Mouse (Mus musculus): ENCODE measurements at regions not wholly inside any gene's neighbourhood (a gene's known extent, or its start where the extent isn't known, plus 50 kb on each side); places are given as distances from the start of the nearest gene placed in this dataset.

- no peak for DNase-seq (ENCODE audit: low spot score in 2 of 2)
Measured at GRCm38 (mm10) chr6:51044873-51045272, 387.6 kb upstream of the Nfe2l3 start.

GRCm38 (mm10) chr6:51052451-51052921 lies 380.0 kb upstream of the Nfe2l3 start:
- no peak for DNase-seq (ENCODE audit: low spot score in 2 of 2)

- DNase-seq (ENCODE audit: low spot score in 2 of 2) = no peak
Measured at GRCm38 (mm10) chr6:51057229-51057628, 375.2 kb upstream of the Nfe2l3 start.

GRCm38 (mm10) chr6:51059923-51060847 lies 372.3 kb upstream of the Nfe2l3 start:
- DNase-seq (ENCODE audit: low spot score in 2 of 2) = peak; percentile 53 to 76

DNA sequence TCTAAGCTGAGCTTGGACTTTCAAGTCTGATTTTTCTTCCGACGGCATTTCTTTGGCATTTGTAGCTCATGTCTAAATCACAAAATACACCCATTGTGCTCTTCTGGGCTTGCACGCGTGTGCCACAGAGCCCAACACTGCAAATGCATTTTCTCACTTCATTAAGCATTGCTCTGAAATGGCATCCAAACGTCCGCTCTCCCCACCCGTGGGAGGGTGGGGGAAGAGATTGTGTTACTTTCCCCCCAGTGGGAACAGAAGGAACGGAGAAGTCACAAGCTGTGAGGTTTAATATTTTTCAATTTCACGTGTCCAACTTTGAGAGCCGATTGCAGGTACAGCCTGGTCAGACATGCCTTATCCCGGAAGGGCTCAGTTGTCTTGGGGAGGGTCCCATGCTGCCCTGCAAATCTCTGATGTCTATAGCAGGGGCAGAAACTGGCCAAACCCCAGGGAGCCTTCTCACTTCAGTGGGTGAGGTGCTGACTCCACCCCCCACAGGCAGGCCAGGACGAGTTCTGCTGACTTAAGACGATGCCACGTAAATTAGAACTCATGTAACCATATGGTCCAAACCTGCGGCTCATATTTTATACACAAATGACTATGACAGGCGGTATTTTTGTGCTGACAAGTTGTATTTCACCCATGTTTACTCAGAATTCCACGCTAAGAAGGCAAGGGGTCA lies 371.5 kb upstream of the Nfe2l3 start:
- DNase-seq (ENCODE audit: low spot score in 2 of 2) = peak; percentile 1 to 30

DNA sequence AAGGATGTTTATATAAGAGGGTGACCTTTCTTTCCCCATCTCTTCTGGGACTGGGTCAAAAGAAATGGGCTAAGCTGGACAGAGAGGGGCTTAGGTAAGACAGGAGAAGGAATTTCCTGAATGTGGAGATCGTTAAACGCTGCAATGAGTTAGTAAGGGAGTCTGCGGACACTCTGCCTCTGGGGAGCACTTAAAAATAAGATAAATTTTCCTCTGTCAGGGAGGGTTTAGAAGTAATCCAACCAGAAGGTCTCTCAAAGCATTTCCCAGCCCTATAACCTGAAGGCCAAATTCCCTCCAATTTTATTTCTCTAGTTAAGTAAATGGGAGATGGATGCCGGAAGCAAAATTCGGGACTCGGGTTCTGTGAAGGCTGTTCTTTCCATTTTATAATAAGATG lies 367.3 kb upstream of the Nfe2l3 start:
- no peak for DNase-seq (ENCODE audit: low spot score in 2 of 2)

- no peak for DNase-seq (ENCODE audit: low spot score in 2 of 2)
Measured at GRCm38 (mm10) chr6:51067332-51067731, 365.1 kb upstream of the Nfe2l3 start.

DNA sequence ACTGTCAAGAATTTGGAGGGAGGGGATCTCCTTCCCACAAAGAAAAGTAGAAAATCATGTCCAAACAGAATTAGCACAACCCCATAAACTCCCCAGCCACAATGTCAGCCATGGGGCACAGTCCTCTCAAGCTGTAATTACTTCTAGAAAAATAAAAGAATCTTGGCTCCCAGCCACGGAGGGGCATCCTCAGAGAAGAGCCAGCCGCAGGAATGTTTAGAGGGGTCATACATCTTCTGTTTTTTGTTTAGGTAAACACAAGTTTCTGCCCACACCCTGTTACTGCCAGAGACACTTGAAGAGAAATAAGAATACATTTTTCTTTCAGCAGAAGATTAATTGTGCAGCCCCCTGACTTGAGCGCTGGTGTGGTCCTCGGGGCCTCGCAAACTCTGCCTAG lies 362.5 kb upstream of the Nfe2l3 start:
- DNase-seq (ENCODE audit: low spot score in 2 of 2) = no peak

GRCm38 (mm10) chr6:51071243-51071642 lies 361.2 kb upstream of the Nfe2l3 start:
- no peak for DNase-seq (ENCODE audit: low spot score in 2 of 2)

DNA sequence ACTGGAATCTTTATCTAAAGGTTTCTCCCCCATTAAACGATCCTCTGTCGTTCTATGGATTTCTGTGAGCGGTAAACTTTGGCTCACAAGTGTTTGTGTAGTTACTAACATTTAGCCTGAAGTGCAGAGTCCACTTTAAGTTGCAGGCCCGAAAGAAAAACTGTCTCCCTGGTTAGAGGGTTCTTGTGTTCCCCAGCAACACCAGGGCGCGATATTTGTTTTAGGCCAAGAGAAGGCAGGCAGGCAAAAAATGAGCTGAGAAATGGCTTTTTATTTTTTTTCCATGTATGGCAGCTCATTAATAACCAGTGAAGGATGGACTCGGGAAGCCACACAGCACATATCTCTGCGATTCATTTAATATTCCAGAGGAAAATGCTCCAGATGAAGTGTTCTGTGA lies 357.4 kb upstream of the Nfe2l3 start:
- DNase-seq (ENCODE audit: low spot score in 2 of 2) = no peak

DNA sequence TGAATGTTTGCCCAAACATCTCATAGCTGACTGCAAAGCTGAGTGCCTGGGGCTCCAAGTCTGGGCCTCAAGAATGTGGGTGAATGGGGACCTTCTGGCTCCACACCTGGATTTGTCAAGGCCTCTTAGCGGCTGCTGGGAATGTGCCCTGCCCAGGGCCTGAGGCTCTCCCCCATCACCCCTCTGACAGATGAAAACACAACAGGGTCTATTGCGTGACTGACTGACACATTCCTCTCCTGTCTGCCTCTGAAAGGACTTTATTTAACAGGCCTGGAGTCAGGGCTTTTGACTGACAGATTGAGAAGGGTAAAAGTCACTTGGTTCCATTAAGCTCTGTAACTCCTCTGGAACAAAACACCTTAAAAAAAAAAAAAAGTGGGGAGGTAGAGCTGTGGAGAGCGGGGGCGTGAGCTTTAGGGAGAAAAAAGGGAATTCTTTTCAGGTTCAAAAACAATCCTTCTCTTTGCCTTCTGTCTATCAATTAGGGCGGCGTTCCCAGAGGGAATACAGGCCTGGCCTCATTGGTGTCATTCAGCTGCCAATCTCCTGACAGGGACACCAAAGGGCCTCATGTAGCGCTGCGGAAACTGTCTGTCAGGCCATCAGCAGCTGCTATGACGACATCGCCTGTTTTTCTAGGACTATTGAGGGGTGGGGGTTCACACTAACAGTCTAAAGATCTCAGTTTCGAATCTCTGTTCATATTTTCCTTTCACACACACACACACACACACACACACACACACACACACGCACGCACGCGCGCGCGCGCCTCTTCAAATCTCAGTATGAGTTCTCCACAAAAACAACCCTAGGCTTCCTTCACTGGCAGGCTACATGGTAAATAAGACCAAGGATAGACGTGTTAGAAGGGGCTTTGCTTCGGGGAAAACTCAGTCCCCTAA lies 355.4 kb upstream of the Nfe2l3 start:
- no peak for DNase-seq (ENCODE audit: low spot score in 2 of 2)

GRCm38 (mm10) chr6:51077769-51078096 lies 354.7 kb upstream of the Nfe2l3 start:
- DNase-seq (ENCODE audit: low spot score in 2 of 2) = no peak

- no peak for DNase-seq (ENCODE audit: low spot score in 2 of 2)
Measured at GRCm38 (mm10) chr6:51078353-51078966, 354.0 kb upstream of the Nfe2l3 start.

- DNase-seq (ENCODE audit: low spot score in 2 of 2) = no peak
Measured at GRCm38 (mm10) chr6:51078967-51079355, 353.5 kb upstream of the Nfe2l3 start.

- no peak for DNase-seq (ENCODE audit: low spot score in 2 of 2)
Measured at GRCm38 (mm10) chr6:51081056-51081455, 351.4 kb upstream of the Nfe2l3 start.

DNA sequence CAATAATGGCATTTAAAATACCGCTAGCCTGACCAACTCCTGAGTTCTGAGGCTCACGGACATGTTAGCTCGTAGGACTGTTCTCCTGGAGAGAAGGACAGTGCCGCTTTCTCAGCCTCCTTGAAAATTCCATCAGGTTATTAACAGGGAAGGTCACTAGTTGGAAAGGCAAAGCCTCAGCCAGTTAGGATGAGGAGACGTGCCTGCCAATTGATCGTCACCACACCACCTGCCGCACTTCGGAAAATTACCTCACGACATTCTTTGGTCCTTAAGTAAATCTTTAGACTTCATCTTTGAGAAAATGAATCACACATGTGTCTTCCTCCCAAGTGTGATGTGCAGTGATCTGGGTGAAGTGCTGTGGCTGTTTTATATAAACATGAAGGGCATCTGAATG lies 347.8 kb upstream of the Nfe2l3 start:
- no peak for DNase-seq (ENCODE audit: low spot score in 2 of 2)

DNA sequence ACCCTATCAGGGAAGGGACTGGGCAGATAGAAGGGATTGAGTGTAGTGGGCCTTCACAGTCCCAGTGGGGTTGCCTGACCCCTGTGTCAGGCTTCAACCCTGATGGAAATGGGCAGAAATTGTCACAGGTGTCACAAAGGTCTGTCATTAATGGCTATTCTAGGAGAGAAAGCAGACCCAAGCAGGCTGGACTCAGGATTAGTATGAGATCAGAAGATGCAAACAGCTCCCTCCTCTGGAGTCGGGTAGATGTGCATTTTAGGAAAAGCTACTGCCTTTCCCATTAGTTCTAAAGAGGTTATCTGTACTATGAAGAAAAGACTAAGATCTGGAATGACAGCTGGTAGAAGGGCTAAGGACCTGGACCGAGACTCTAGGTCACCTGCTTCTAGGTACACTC lies 346.9 kb upstream of the Nfe2l3 start:
- no peak for DNase-seq (ENCODE audit: low spot score in 2 of 2)

GRCm38 (mm10) chr6:51086347-51086746 lies 346.1 kb upstream of the Nfe2l3 start:
- DNase-seq (ENCODE audit: low spot score in 2 of 2) = no peak

- no peak for DNase-seq (ENCODE audit: low spot score in 2 of 2)
Measured at GRCm38 (mm10) chr6:51087806-51088205, 344.7 kb upstream of the Nfe2l3 start.

GRCm38 (mm10) chr6:51088641-51089372 lies 343.7 kb upstream of the Nfe2l3 start:
- no peak for DNase-seq (ENCODE audit: low spot score in 2 of 2)

- no peak for DNase-seq (ENCODE audit: low spot score in 2 of 2)
Measured at GRCm38 (mm10) chr6:51093196-51093595, 339.3 kb upstream of the Nfe2l3 start.
